In the genomic region with DNA sequence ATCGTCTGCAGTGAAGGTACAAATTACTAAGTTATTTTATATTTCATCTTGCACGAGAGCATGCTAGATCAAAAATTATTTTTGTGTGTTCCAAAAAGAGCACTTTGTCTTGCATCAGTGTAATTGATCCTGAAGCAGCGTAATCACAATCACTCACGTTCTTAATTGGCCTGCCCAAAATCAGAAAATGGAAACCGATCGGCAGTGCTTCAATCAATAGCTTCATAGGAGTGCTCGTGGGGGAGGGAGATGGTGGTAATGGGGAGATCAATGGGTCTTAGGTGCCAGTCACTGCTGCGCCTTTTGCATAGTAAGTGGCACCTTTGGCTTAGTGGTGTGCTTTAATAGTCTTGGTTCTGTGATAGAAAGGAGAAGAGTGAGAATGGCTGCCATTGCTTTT, we compare ENCODE assay signal across 34 mouse cellular contexts.
"Had no signal": no experiment of that assay in that cellular context is flagged by ENCODE, and none has a peak within 500 bp of the region (broad histone marks: within the 10 kb centered on the region; RNA-seq: fewer than 3 reads in every experiment).

No protein-coding gene starts in this region.

- H3K27ac ChIP-seq: heart, embryonic 10.5 days; heart, embryonic 13.5 days; heart, embryonic 15.5 days; hindbrain, embryonic 10.5 days; hindbrain, embryonic 12.5 days; hindbrain, embryonic 13.5 days; hindbrain, embryonic 14.5 days; hindbrain, embryonic 15.5 days; hindbrain, postnatal 0 days; intestine, embryonic 15.5 days; kidney, embryonic 15.5 days; kidney, postnatal 0 days; layer of hippocampus, adult 2 months had no signal

- H3K36me3 ChIP-seq: hindbrain, embryonic 15.5 days had no signal

- H3K9me3 ChIP-seq: heart, embryonic 10.5 days; heart, embryonic 12.5 days; heart, embryonic 13.5 days; heart, embryonic 15.5 days; hindbrain, embryonic 10.5 days; hindbrain, embryonic 12.5 days; hindbrain, embryonic 13.5 days; hindbrain, embryonic 15.5 days; intestine, embryonic 15.5 days; kidney, embryonic 15.5 days had no signal

- H3K9ac ChIP-seq: heart, embryonic 12.5 days; heart, embryonic 13.5 days; heart, embryonic 15.5 days; hindbrain, embryonic 12.5 days; hindbrain, embryonic 13.5 days; hindbrain, embryonic 14.5 days; hindbrain, embryonic 15.5 days; intestine, embryonic 15.5 days; kidney, embryonic 15.5 days had no signal

- H3K4me1 ChIP-seq: heart, embryonic 10.5 days; heart, embryonic 12.5 days; heart, embryonic 13.5 days; heart, embryonic 15.5 days; hindbrain, embryonic 10.5 days; hindbrain, embryonic 12.5 days; hindbrain, embryonic 13.5 days; hindbrain, embryonic 15.5 days; intestine, embryonic 15.5 days; kidney, embryonic 15.5 days had no signal

- ATAC-seq: hindbrain, embryonic 16.5 days; hindbrain, postnatal 0 days; inflammation-experienced regulatory T-cells, adult 6 months; intestine, embryonic 15.5 days; intestine, embryonic 16.5 days; intestine, postnatal 0 days had no signal

- DNase-seq: heart, postnatal 10 days; heart, postnatal 14 days; heart, postnatal 36 days; heart, postnatal 4 days; kidney, adult 11 months; kidney, adult 18-20 months; kidney, adult 2 months; kidney, adult 8-10 months; kidney, adult 9 months; kidney, postnatal 10 days; kidney, postnatal 14 days; kidney, postnatal 25 days; kidney, postnatal 36 days; kidney, postnatal 4 days; layer of hippocampus, adult 9-11 months; layer of hippocampus, postnatal 36 days had no signal

- H3K27me3 ChIP-seq: heart, embryonic 12.5 days; heart, embryonic 13.5 days; heart, embryonic 15.5 days; hindbrain, embryonic 13.5 days; hindbrain, embryonic 15.5 days; intestine, embryonic 15.5 days; kidney, embryonic 15.5 days had no signal

- H3K4me3 ChIP-seq: heart, embryonic 10.5 days; heart, embryonic 12.5 days; heart, embryonic 13.5 days; heart, embryonic 15.5 days; hindbrain, embryonic 10.5 days; hindbrain, embryonic 12.5 days; hindbrain, embryonic 13.5 days; hindbrain, embryonic 15.5 days; intestine, embryonic 15.5 days; kidney, embryonic 15.5 days; layer of hippocampus, adult 2 months had no signal

- H3K4me2 ChIP-seq: heart, embryonic 12.5 days; heart, embryonic 13.5 days; heart, embryonic 15.5 days; hindbrain, embryonic 12.5 days; hindbrain, embryonic 13.5 days; hindbrain, embryonic 14.5 days; hindbrain, embryonic 15.5 days; intestine, embryonic 15.5 days; kidney, embryonic 15.5 days had no signal
